Mouse (Mus musculus) left cerebral cortex, postnatal 4 days (tissue): ENCODE measurements at regions not wholly inside any gene's neighbourhood (a gene's known extent, or its start where the extent isn't known, plus 50 kb on each side); places are given as distances from the start of the nearest gene placed in this dataset.
"Not testable (repeated sequence)": the region's sequence is repeated elsewhere in the genome, so short reads cannot be mapped to it uniquely, and the experiment has no call there.

Experiments
- DNase-seq: peaks from one replicate; pipeline ENCODE4 v3.0.0-alpha.2; 2022
- intact Hi-C: fragments of 180-260 bp; cut with DNase I; formaldehyde crosslinking; loops from one replicate; pipeline ENCODE4 v1.15.1; 2025

GRCm38 (mm10) chr12:20802027-20802426 is 188.2 kb upstream of the Asap2 start:
- intact Hi-C loops, DNase-seq: not testable (repeated sequence)

GRCm38 (mm10) chr12:20805466-20805865 is 184.8 kb upstream of the Asap2 start:
- DNase-seq, intact Hi-C loops: not testable (repeated sequence)

GRCm38 (mm10) chr12:20806681-20807080 is 183.6 kb upstream of the Asap2 start:
- intact Hi-C loops = no loop called here
- no peak for DNase-seq

- intact Hi-C loops, DNase-seq: not testable (repeated sequence)
These were observed 176.4 kb upstream of the Asap2 start for GRCm38 (mm10) chr12:20813836-20814235.

- DNase-seq, intact Hi-C loops: not testable (repeated sequence)
These were observed 175.1 kb upstream of the Asap2 start for GRCm38 (mm10) chr12:20815121-20815520.

GRCm38 (mm10) chr12:20815599-20815998 is 174.7 kb upstream of the Asap2 start:
- intact Hi-C loops = no loop called here
- peak; percentile 2 for DNase-seq

- DNase-seq = not testable (repeated sequence)
These were observed 146.5 kb upstream of the Asap2 start for GRCm38 (mm10) chr12:20843661-20844320.

GRCm38 (mm10) chr12:20844873-20845272 is 145.4 kb upstream of the Asap2 start:
- intact Hi-C loops, DNase-seq: not testable (repeated sequence)

More at GRCm38 (mm10) chr12:20843661-20844320, 146.5 kb upstream of the Asap2 start:
- intact Hi-C loops = not testable (repeated sequence)

GRCm38 (mm10) chr12:20845297-20845696 is 145.0 kb upstream of the Asap2 start:
- DNase-seq = no peak
- intact Hi-C loops = no loop called here

GRCm38 (mm10) chr12:20884104-20884503 is 106.2 kb upstream of the Asap2 start:
- intact Hi-C loops, DNase-seq: not testable (repeated sequence)

- DNase-seq = peak; percentile 71
- intact Hi-C loops = not testable (repeated sequence)
These were observed 69.4 kb upstream of the Asap2 start for GRCm38 (mm10) chr12:20920653-20921397.

GRCm38 (mm10) chr12:20921398-20922023 is 68.7 kb upstream of the Asap2 start:
- DNase-seq, intact Hi-C loops: not testable (repeated sequence)

- intact Hi-C loops = not testable (repeated sequence)
- peak; percentile 46 for DNase-seq
These were observed 61.3 kb upstream of the Asap2 start for GRCm38 (mm10) chr12:20928966-20929365.
